ENCODE assay signal across 12 mouse cellular contexts in the genomic region with DNA sequence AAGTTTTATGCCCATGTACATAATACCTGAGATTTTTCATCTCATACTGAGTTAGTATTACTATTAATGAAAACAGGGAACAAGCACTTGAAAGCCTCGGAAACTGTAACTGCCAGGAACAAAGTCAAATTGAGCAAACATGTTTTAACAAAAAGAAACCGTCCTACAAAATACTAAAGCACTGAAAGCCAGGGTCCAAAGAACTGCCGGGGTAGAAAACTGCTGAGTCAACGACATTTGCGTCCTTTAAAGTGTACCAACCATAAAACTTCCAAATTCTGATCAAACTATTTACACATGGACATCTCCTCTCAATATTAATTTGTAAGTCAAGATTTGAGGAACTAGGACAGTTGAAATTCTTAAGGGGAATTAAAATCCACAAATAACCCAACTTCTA. TPM values are rescaled to one million over a fixed set of nuclear protein-coding genes. Genes with fewer than 3 reads are reported as not detected.
A peak's percentile ranks its signal among the peaks of the same experiment; 100 is the strongest.
DNase-seq lines count a peak whose midpoint lies in the region; ATAC-seq and TF ChIP-seq lines count a peak whose summit lies in the region.
"Had no signal": no experiment of that assay in that cellular context is flagged by ENCODE, and none has a peak within 500 bp of the region (broad histone marks: within the 10 kb centered on the region; RNA-seq: fewer than 3 reads in every experiment).

No protein-coding gene starts in this region.

- H3K9ac ChIP-seq in heart, postnatal 0 days (replicated peaks; ENCODE audit: low read depth, low read length) = no peak overlapping the region
- H3K9ac ChIP-seq in lung, postnatal 0 days (replicated peaks; ENCODE audit: low read depth) = no peak overlapping the region
- H3K9ac ChIP-seq in intestine, embryonic 15.5 days = no peak overlapping the region
- H3K9ac ChIP-seq in stomach, embryonic 14.5 days (replicated peaks; ENCODE audit: low read depth, low read length) = no peak overlapping the region
- H3K9ac ChIP-seq: forebrain, embryonic 15.5 days had no signal

- peaks cover 3% of the 10 kb centered on the region; the same call in 1 of the 2 replicates for H3K4me1 ChIP-seq in heart, postnatal 0 days (ENCODE audit: control insufficient read depth, insufficient read depth)
- 0 out of 2 replicates have a peak, but pooled peaks cover 7% of the 10 kb centered on the region for H3K4me1 ChIP-seq in heart, embryonic 10.5 days
- H3K4me1 ChIP-seq in lung, postnatal 0 days (ENCODE audit: insufficient read depth, low read depth, low read length) = no peaks in the 10 kb centered on the region; the same call in 1 of the 2 replicates
- H3K4me1 ChIP-seq in intestine, embryonic 15.5 days (replicated peaks) = no peaks in the 10 kb centered on the region
- H3K4me1 ChIP-seq in stomach, embryonic 14.5 days (ENCODE audit: control insufficient read depth, insufficient read depth, low read length) = no peaks in the 10 kb centered on the region; the same call in 1 of the 2 replicates

- no peak for DNase-seq in heart, postnatal 0 days (ENCODE audit: low spot score)
- DNase-seq in heart, embryonic 10.5 days (ENCODE audit: low spot score) = no peak
- DNase-seq in lung, postnatal 0 days (ENCODE audit: low spot score) = no peak
- no peak for DNase-seq in lung, adult 18-20 months
- DNase-seq in adrenal gland, postnatal 25 days = no peak
- DNase-seq in thymus, postnatal 36 days = no peak

- H3K27me3 ChIP-seq in heart, postnatal 0 days (ENCODE audit: control insufficient read depth, insufficient read depth, low read length) = peaks cover 3% of the 10 kb centered on the region; the same call in 1 of the 2 replicates
- H3K27me3 ChIP-seq in heart, embryonic 10.5 days (ENCODE audit: insufficient read depth, poor library complexity, severe bottlenecking) = no peaks in the 10 kb centered on the region
- no peaks in the 10 kb centered on the region for H3K27me3 ChIP-seq in lung, postnatal 0 days (replicated peaks; ENCODE audit: insufficient read depth, low read length)
- no peaks in the 10 kb centered on the region for H3K27me3 ChIP-seq in intestine, embryonic 15.5 days (replicated peaks)
- H3K27me3 ChIP-seq in stomach, embryonic 14.5 days (ENCODE audit: control insufficient read depth, insufficient read depth, low read length) = no peaks in the 10 kb centered on the region
- H3K27me3 ChIP-seq: forebrain, embryonic 15.5 days; megakaryocyte, embryonic 14.5 days had no signal

- no peak for TF ChIP-seq CTCF in heart, postnatal 0 days (IDR thresholded peaks at IDR 0.05; ENCODE audit: low read depth)
- no peak for TF ChIP-seq CTCF in lung, postnatal 0 days (IDR thresholded peaks at IDR 0.05)

- H3K27ac ChIP-seq in heart, postnatal 0 days (ENCODE audit: low read depth) = no peak overlapping the region
- no peak overlapping the region for H3K27ac ChIP-seq in heart, embryonic 10.5 days
- 0 out of 2 replicates have a peak overlapping the region, but pooled peaks have one; percentile 34 for H3K27ac ChIP-seq in lung, postnatal 0 days (ENCODE audit: low read length)
- H3K27ac ChIP-seq in intestine, embryonic 15.5 days = no peak overlapping the region
- no peak overlapping the region for H3K27ac ChIP-seq in stomach, embryonic 14.5 days (ENCODE audit: low read length)
- H3K27ac ChIP-seq: forebrain, embryonic 15.5 days had no signal

- no peaks in the 10 kb centered on the region for H3K36me3 ChIP-seq in heart, postnatal 0 days (replicated peaks; ENCODE audit: control insufficient read depth, insufficient read depth, low read length)
- H3K36me3 ChIP-seq in heart, embryonic 10.5 days = no peaks in the 10 kb centered on the region
- H3K36me3 ChIP-seq in lung, postnatal 0 days (ENCODE audit: insufficient read depth, low read length) = no peaks in the 10 kb centered on the region
- H3K36me3 ChIP-seq in intestine, embryonic 15.5 days = no peaks in the 10 kb centered on the region
- H3K36me3 ChIP-seq in stomach, embryonic 14.5 days (ENCODE audit: control insufficient read depth, insufficient read depth, low read length) = no peaks in the 10 kb centered on the region
- H3K36me3 ChIP-seq: forebrain, embryonic 15.5 days; G1E had no signal

- ATAC-seq in heart, postnatal 0 days (ENCODE audit: insufficient read depth, low read depth) = no peak
- ATAC-seq in lung, postnatal 0 days = no peak
- ATAC-seq in intestine, embryonic 15.5 days = no peak
- ATAC-seq in stomach, embryonic 14.5 days (ENCODE audit: insufficient number of reproducible peaks, insufficient read depth, low FRiP score, low read depth) = no peak
- ATAC-seq: forebrain, embryonic 15.5 days; inflammation-experienced regulatory T-cells, adult 6 months had no signal

- H3K4me2 ChIP-seq in heart, postnatal 0 days (ENCODE audit: low read depth, low read length) = peak overlapping the region; percentile 100
- H3K4me2 ChIP-seq in lung, postnatal 0 days (replicated peaks; ENCODE audit: low read depth, low read length) = peak overlapping the region; percentile 87
- H3K4me2 ChIP-seq in intestine, embryonic 15.5 days (replicated peaks) = peak overlapping the region; percentile 30; the same call in 1 of the 2 replicates
- peak overlapping the region; percentile 94 for H3K4me2 ChIP-seq in stomach, embryonic 14.5 days (replicated peaks; ENCODE audit: low read depth, low read length)

- peak overlapping the region; percentile 91 for H3K4me3 ChIP-seq in heart, postnatal 0 days (ENCODE audit: low read depth, low read length)
- no peak overlapping the region for H3K4me3 ChIP-seq in heart, embryonic 10.5 days
- H3K4me3 ChIP-seq in lung, postnatal 0 days (ENCODE audit: low read depth, low read length) = peak overlapping the region; percentile 69
- H3K4me3 ChIP-seq in intestine, embryonic 15.5 days (replicated peaks) = 0 out of 2 replicates have a peak overlapping the region, but pooled peaks have one; percentile 10
- H3K4me3 ChIP-seq in stomach, embryonic 14.5 days (ENCODE audit: low read depth, low read length) = peak overlapping the region; percentile 89; the same call in 1 of the 2 replicates

- no peak for TF ChIP-seq EP300 in heart, postnatal 0 days (IDR thresholded peaks at IDR 0.05; ENCODE audit: low read depth)
- no peak for TF ChIP-seq EP300 in lung, postnatal 0 days (IDR thresholded peaks at IDR 0.05)

- WGBS in heart, postnatal 0 days = 61% methylated on average over 5 of the region's 5 CpGs
- 75% methylated on average over 5 of the region's 5 CpGs for WGBS in heart, embryonic 10.5 days
- 42% methylated on average over 5 of the region's 5 CpGs for WGBS in lung, postnatal 0 days
- WGBS in intestine, embryonic 15.5 days = 49% methylated on average over 5 of the region's 5 CpGs
- WGBS in stomach, embryonic 14.5 days = 56% methylated on average over 5 of the region's 5 CpGs

- H3K9me3 ChIP-seq in heart, postnatal 0 days (replicated peaks; ENCODE audit: control insufficient read depth, low read length) = no peaks in the 10 kb centered on the region
- no peaks in the 10 kb centered on the region for H3K9me3 ChIP-seq in heart, embryonic 10.5 days
- H3K9me3 ChIP-seq in lung, postnatal 0 days (ENCODE audit: low read length) = no peaks in the 10 kb centered on the region
- no peaks in the 10 kb centered on the region for H3K9me3 ChIP-seq in intestine, embryonic 15.5 days
- no peaks in the 10 kb centered on the region for H3K9me3 ChIP-seq in stomach, embryonic 14.5 days (ENCODE audit: control insufficient read depth, low read depth, low read length)
- H3K9me3 ChIP-seq: forebrain, embryonic 15.5 days; megakaryocyte, embryonic 14.5 days had no signal

RNA-seq across cellular contexts. Expression of gene Ahr, which starts 1.7 kb away (rescaled TPM):
- 6.6 and 7.1 TPM in 2 replicates for total RNA-seq in heart, postnatal 0 days (2014; rRNA removed; ENCODE audit: low replicate concordance)
- 1.2 and 1.8 TPM in 2 replicates for polyA plus RNA-seq in heart, postnatal 0 days (2015; fragmentation: Nextera tagmentation; extraction: Ambion mirVana)
- 1.2 and 2.2 TPM in 2 replicates for polyA plus RNA-seq in heart, embryonic 10.5 days (2016; fragmentation: Nextera tagmentation; extraction: Ambion mirVana)
- polyA plus RNA-seq in lung, postnatal 0 days (2015; fragmentation: Nextera tagmentation; extraction: Ambion mirVana) = 25.1 and 33.2 TPM in 2 replicates
- polyA plus RNA-seq in intestine, embryonic 15.5 days (2015; fragmentation: Nextera tagmentation; extraction: Ambion mirVana) = 8.6 and 8.7 TPM in 2 replicates
- polyA plus RNA-seq in stomach, embryonic 14.5 days (2014; fragmentation: Nextera tagmentation; extraction: Ambion mirVana) = 22.0 and 22.4 TPM in 2 replicates
- 4.5 and 7.0 TPM in 2 replicates for total RNA-seq in adrenal gland, postnatal 25 days (2021)
- polyA plus RNA-seq: G1E had no signal

Comparison
In these comparisons a context has a peak if more than half of its experiments do, and no peak if none do; other contexts are left out.
1. H3K4me2 ChIP-seq: peak in every context shown above with its lines; median percentile 100 in heart, postnatal 0 days; 94 in stomach, embryonic 14.5 days; 87 in lung, postnatal 0 days; 30 in intestine, embryonic 15.5 days.